Mouse (Mus musculus) liver, embryonic 14.5 days (tissue): Measurements from ENCODE around the gene Wdr24. TPM values are rescaled to one million over a fixed set of nuclear protein-coding genes. Genes with fewer than 3 reads are reported as not detected.
"Not testable (repeated sequence)": the region's sequence is repeated elsewhere in the genome, so short reads cannot be mapped to it uniquely, and the experiment has no call there.

Source experiments
- ATAC-seq: fragments of 200-750 bp; cut with Nextera tagmentation; 2 replicates; pipeline ENCODE4 v1.8.0; 2017; ENCODE audit warnings: moderate number of reproducible peaks, mild to moderate bottlenecking, moderate library complexity; ENCODE audit not compliant: insufficient read depth
- DNase-seq, 3 experiments: peaks; one replicate each; pipeline ENCODE4 v3.0.0-alpha.2; 2012 to 2013; ENCODE audit warnings: low read depth in 3 of 3, low spot score in 3 of 3
- H3K27ac ChIP-seq: fragments of 300-500 bp; sonication (generic); 2 replicates; pipeline ENCODE4 v1.5.1; 2014; ENCODE audit warnings: moderate library complexity, mild to moderate bottlenecking, control low read depth, inconsistent platforms
- H3K27me3 ChIP-seq: fragments of 300-500 bp; sonication (generic); 2 replicates; pipeline ENCODE4 v1.6.1; 2014; ENCODE audit warnings: mild to moderate bottlenecking, low read length, moderate library complexity; ENCODE audit not compliant: control insufficient read depth, insufficient read depth
- H3K36me3 ChIP-seq: fragments of 300-500 bp; sonication (generic); replicated peaks from 2 replicates; pipeline ENCODE4 v1.6.1; 2014; ENCODE audit warnings: low read depth; ENCODE audit not compliant: control insufficient read depth, insufficient read depth
- H3K4me1 ChIP-seq, 2 experiments: fragments of 200-500 bp in 1 of 2; fragments of 300-500 bp in 1 of 2; sonication (generic) in 1 of 2; replicated peaks; 2 replicates each; pipeline ENCODE4 v1.6.1; 2012 to 2014; ENCODE audit warnings: antibody characterized with exemption in 1 of 2, inconsistent platforms in 1 of 2, low read length in 1 of 2; ENCODE audit not compliant: control insufficient read depth in 2 of 2, insufficient read depth in 2 of 2
- H3K4me2 ChIP-seq: fragments of 300-500 bp; sonication (generic); 2 replicates; pipeline ENCODE4 v1.6.1; 2014; ENCODE audit warnings: low read depth, mild to moderate bottlenecking, control low read depth, moderate library complexity
- H3K4me3 ChIP-seq, 2 experiments: fragments of 200-500 bp in 1 of 2; fragments of 300-500 bp in 1 of 2; sonication (generic) in 1 of 2; 2 replicates each; pipeline ENCODE4 v1.5.1; 2012 to 2014; ENCODE audit warnings: low read depth in 2 of 2, low read length in 2 of 2, mild to moderate bottlenecking in 2 of 2, control low read depth in 1 of 2, inconsistent platforms in 1 of 2, moderate library complexity in 1 of 2; ENCODE audit not compliant: insufficient read depth in 1 of 2
- H3K9ac ChIP-seq: fragments of 300-500 bp; sonication (generic); replicated peaks from 2 replicates; pipeline ENCODE4 v1.6.1; 2014; ENCODE audit warnings: mild to moderate bottlenecking, control low read depth, moderate library complexity
- H3K9me3 ChIP-seq: fragments of 300-500 bp; sonication (generic); 2 replicates; pipeline ENCODE4 v1.6.1; 2016; ENCODE audit warnings: low read length, mixed read lengths; ENCODE audit not compliant: control insufficient read depth
- CTCF ChIP-seq: IDR thresholded peaks from 2 replicates; pipeline ENCODE4 v1.5.1; 2016; ENCODE audit warnings: antibody characterized with exemption, low read depth, control low read depth
- EP300 ChIP-seq: IDR thresholded peaks from 2 replicates; pipeline ENCODE4 v1.6.1; 2016; ENCODE audit warnings: antibody characterized with exemption, low read depth
- WGBS: fragments of 180-500 bp; shearing (Covaris S2); extraction: QIAGEN DNeasy Blood & Tissue Kit; methylation state at CpG from one replicate; pipeline ENCODE4 v1.1.7; 2014; ENCODE audit not compliant: insufficient replicate concordance; 5-methylcytosine and 5-hydroxymethylcytosine counted together
- polyA plus RNA-seq, 2 experiments: library from polyadenylated mRNA; depleted of rRNA in 1 of 2; stranded (reverse) in 1 of 2; unstranded in 1 of 2; fragments of >200 nt; fragmentation: Nextera tagmentation in 1 of 2; extraction: Ambion mirVana in 1 of 2; gene quantifications; 2 replicates each; pipeline versions ENCODE4 v1.2.1 to v1.2.3; 2012 to 2014

Gene Wdr24
- polyA plus RNA-seq, 2 experiments: 9.2 to 14.3 TPM

DNA sequence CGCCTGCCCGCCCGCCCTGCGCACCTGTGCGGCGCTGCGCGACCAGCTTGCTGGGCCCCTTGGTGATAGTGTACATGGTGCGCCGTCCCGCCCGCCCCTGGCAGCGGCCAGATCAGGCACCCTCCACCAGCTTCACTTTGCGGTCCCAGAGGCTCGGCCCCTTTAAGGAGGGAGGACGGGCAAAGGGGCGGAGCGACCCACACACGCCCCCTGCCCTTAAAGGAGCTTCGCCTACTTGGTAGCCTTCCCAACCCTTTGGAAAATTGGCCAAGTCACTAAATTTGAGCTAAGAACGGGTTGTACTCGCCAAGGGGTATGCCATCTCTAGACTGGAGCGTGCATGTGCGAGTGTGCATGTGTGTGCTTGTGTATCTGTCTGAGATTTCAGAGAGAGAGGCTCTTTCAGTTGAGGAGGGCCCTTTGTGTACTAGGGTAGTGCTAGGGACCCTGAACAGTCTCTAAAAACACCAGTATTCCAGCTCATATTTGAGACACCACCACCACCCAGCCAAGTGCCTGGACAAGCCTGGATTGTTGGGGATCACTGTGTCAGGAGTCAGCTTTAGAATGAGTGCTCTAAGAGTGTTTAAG lies 45.3 kb downstream of the Wdr24 start, which contains the start of gene Mcrip2:
Gene Mcrip2 (minus strand): TSS at position 164 of the 591 bp plus-strand sequence.
- Histone ChIP-seq H3K4me3 (peak within 1 kb of the TSS; percentile 54 to 77), H3K9me3 (no peaks in the 10 kb centered on the region), H3K9ac (peak within 1 kb of the TSS; percentile 60), H3K4me1 (peaks cover 0 to 15% of the 10 kb centered on the region in 2 experiments; a peak in 3 of 4 replicates), H3K27me3 (no peaks in the 10 kb centered on the region), H3K4me2 (peak within 1 kb of the TSS; percentile 85), H3K36me3 (no peaks in the 10 kb centered on the region; the same call in 1 of the 2 replicates), H3K27ac (peak within 1 kb of the TSS; percentile 32)
- ATAC-seq: peak; percentile 76
- TF ChIP-seq EP300: no peak
- 0 out of 2 replicates have a peak, but pooled peaks have one; percentile 7 for TF ChIP-seq CTCF
- no peak for DNase-seq
- WGBS: under 1% methylated on average over 24 of the region's 24 CpGs

GRCm38 (mm10) chr17:25869498-25869897 lies 46.1 kb downstream of the Wdr24 start:
- ATAC-seq (no peak), DNase-seq (no peak)
- Histone ChIP-seq H3K9me3 (no peaks in the 10 kb centered on the region), H3K27me3 (no peaks in the 10 kb centered on the region), H3K4me2 (no peak overlapping the region), H3K27ac (no peak overlapping the region), H3K9ac (no peak overlapping the region), H3K36me3 (no peaks in the 10 kb centered on the region; the same call in 1 of the 2 replicates), H3K4me3 (no peak overlapping the region), H3K4me1 (peaks cover 0 to 22% of the 10 kb centered on the region in 2 experiments; a peak in 3 of 4 replicates)
- WGBS: 87% methylated on average over 8 of the region's 8 CpGs
- TF ChIP-seq CTCF: no peak
- TF ChIP-seq EP300: no peak

GRCm38 (mm10) chr17:25869954-25870353 lies 46.5 kb downstream of the Wdr24 start:
- no peak overlapping the region for H3K9ac ChIP-seq
- WGBS: 73% methylated on average over 2 of the region's 2 CpGs
- H3K4me3 ChIP-seq: no peak overlapping the region
- H3K4me1 ChIP-seq: peaks cover 0 to 22% of the 10 kb centered on the region in 2 experiments; a peak in 3 of 4 replicates
- H3K9me3 ChIP-seq: no peaks in the 10 kb centered on the region
- DNase-seq (no peak), ATAC-seq (no peak)
- no peak overlapping the region for H3K4me2 ChIP-seq
- no peaks in the 10 kb centered on the region for H3K27me3 ChIP-seq
- no peaks in the 10 kb centered on the region; the same call in 1 of the 2 replicates for H3K36me3 ChIP-seq
- TF ChIP-seq EP300: no peak
- TF ChIP-seq CTCF: no peak
- H3K27ac ChIP-seq: no peak overlapping the region

- ATAC-seq, H3K27me3 ChIP-seq, H3K9ac ChIP-seq, H3K36me3 ChIP-seq, H3K4me3 ChIP-seq, H3K4me2 ChIP-seq, H3K27ac ChIP-seq, DNase-seq, H3K9me3 ChIP-seq: not testable (repeated sequence)
- peaks cover 4 to 24% of the 10 kb centered on the region in 2 experiments for H3K4me1 ChIP-seq
Measured at GRCm38 (mm10) chr17:25871566-25871965, 48.1 kb downstream of the Wdr24 start.

DNA sequence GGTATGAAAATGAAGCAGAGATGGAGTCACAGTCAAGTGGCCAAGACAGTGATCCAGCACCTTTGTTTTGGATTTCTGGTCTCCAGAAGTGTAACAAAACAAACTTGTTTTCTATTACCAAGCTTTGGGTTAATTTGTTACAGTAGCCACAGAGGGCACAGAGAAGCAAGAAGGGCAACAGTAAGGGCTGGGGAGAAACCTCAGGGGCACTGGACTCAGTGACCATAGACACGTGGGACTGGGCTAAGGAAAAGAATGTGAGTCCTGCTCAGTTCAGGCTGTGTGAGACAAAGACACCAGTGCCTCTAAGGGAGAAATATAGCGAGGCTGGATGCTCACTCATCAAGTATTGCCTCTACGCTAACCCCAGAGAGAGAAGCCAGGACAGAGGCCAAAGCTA lies 49.2 kb downstream of the Wdr24 start:
- 68% methylated on average over 3 of the region's 3 CpGs for WGBS
- Histone ChIP-seq H3K27ac (no peak overlapping the region), H3K27me3 (no peaks in the 10 kb centered on the region), H3K4me2 (no peak overlapping the region), H3K4me1 (peaks cover 4 to 20% of the 10 kb centered on the region in 2 experiments), H3K4me3 (no peak overlapping the region), H3K36me3 (peaks cover under 1% of the 10 kb centered on the region; the same call in 1 of the 2 replicates), H3K9me3 (no peaks in the 10 kb centered on the region), H3K9ac (no peak overlapping the region)
- TF ChIP-seq CTCF (no peak), EP300 (no peak)
- ATAC-seq (no peak), DNase-seq (no peak)
